Mouse (Mus musculus): ENCODE measurements around the gene Mapk6. TPM values are rescaled to one million over a fixed set of nuclear protein-coding genes. Genes with fewer than 3 reads are reported as not detected.

Mapk6 gene
- total and polyA plus RNA-seq, 3 experiments: 7.6 to 49.2 (median 49.2) TPM

- Histone ChIP-seq H3K36me3 (replicated peaks) (no peaks in the 10 kb centered on the region), H3K4me1 (ENCODE audit: insufficient read depth, low read depth, low read length) (peaks cover 42% of the 10 kb centered on the region), H3K27me3 (ENCODE audit: insufficient read depth, low read length) (peaks cover 39% of the 10 kb centered on the region), H3K9me3 (replicated peaks) (no peaks in the 10 kb centered on the region), H3K4me3 (ENCODE audit: low read depth, low read length) (no peak overlapping the region)
- ATAC-seq (ENCODE audit: extremely low read depth, insufficient number of reproducible peaks, low FRiP score, poor library complexity, severe bottlenecking) (no peak), DNase-seq (ENCODE audit: low spot score) (no peak)
- TF ChIP-seq CTCF (IDR thresholded peaks at IDR 0.05; ENCODE audit: low read depth, low read length) (no peak), GATA1 (IDR thresholded peaks at IDR 0.05; ENCODE audit: borderline replicate concordance, low read length) (no peak), POLR2AphosphoS5 (IDR thresholded peaks at IDR 0.05; ENCODE audit: insufficient replicate concordance, low read depth, low read length) (no peak), TAL1 (conservative IDR thresholded peaks at IDR 0.05; ENCODE audit: low read depth, low read length) (no peak), GATA2 (IDR thresholded peaks at IDR 0.05; ENCODE audit: borderline replicate concordance, low read depth, low read length) (no peak)
These were observed 17.8 kb upstream of the Mapk6 start for GRCm38 (mm10) chr9:75427366-75428273.

- Histone ChIP-seq H3K27me3 (ENCODE audit: insufficient read depth, low read length) (peaks cover 51% of the 10 kb centered on the region), H3K9me3 (replicated peaks) (no peaks in the 10 kb centered on the region), H3K36me3 (replicated peaks) (no peaks in the 10 kb centered on the region), H3K4me1 (ENCODE audit: insufficient read depth, low read depth, low read length) (peaks cover 26% of the 10 kb centered on the region), H3K4me3 (ENCODE audit: low read depth, low read length) (no peak overlapping the region)
- TF ChIP-seq TAL1 (conservative IDR thresholded peaks at IDR 0.05; ENCODE audit: low read depth, low read length) (no peak), GATA2 (IDR thresholded peaks at IDR 0.05; ENCODE audit: borderline replicate concordance, low read depth, low read length) (no peak), GATA1 (IDR thresholded peaks at IDR 0.05; ENCODE audit: borderline replicate concordance, low read length) (no peak), POLR2AphosphoS5 (IDR thresholded peaks at IDR 0.05; ENCODE audit: insufficient replicate concordance, low read depth, low read length) (no peak), CTCF (IDR thresholded peaks at IDR 0.05; ENCODE audit: low read depth, low read length) (no peak)
- ATAC-seq (ENCODE audit: extremely low read depth, insufficient number of reproducible peaks, low FRiP score, poor library complexity, severe bottlenecking) (0 out of 2 replicates have a peak, but pooled peaks have one; percentile 37), DNase-seq (ENCODE audit: low spot score) (no peak)
These were observed 16.1 kb upstream of the Mapk6 start for GRCm38 (mm10) chr9:75425796-75426391.

- no peak for TF ChIP-seq GATA1 (IDR thresholded peaks at IDR 0.05; ENCODE audit: borderline replicate concordance, low read length)
- TF ChIP-seq POLR2AphosphoS5 (IDR thresholded peaks at IDR 0.05; ENCODE audit: insufficient replicate concordance, low read depth, low read length): no peak
- no peak for TF ChIP-seq TAL1 (conservative IDR thresholded peaks at IDR 0.05; ENCODE audit: low read depth, low read length)
- peaks cover 56% of the 10 kb centered on the region for H3K27me3 ChIP-seq (ENCODE audit: insufficient read depth, low read length)
- H3K36me3 ChIP-seq (replicated peaks): no peaks in the 10 kb centered on the region
- no peak for DNase-seq (ENCODE audit: low spot score)
- no peak overlapping the region for H3K4me3 ChIP-seq (ENCODE audit: low read depth, low read length)
- H3K4me1 ChIP-seq (ENCODE audit: insufficient read depth, low read depth, low read length): peaks cover 19% of the 10 kb centered on the region
- no peak for ATAC-seq (ENCODE audit: extremely low read depth, insufficient number of reproducible peaks, low FRiP score, poor library complexity, severe bottlenecking)
- H3K9me3 ChIP-seq (replicated peaks): no peaks in the 10 kb centered on the region
These were observed 14.7 kb upstream of the Mapk6 start for GRCm38 (mm10) chr9:75424358-75425150.

- Histone ChIP-seq H3K9me3 (replicated peaks) (no peaks in the 10 kb centered on the region), H3K36me3 (replicated peaks) (no peaks in the 10 kb centered on the region), H3K4me1 (ENCODE audit: insufficient read depth, low read depth, low read length) (peaks cover 16% of the 10 kb centered on the region), H3K4me3 (ENCODE audit: low read depth, low read length) (no peak overlapping the region), H3K27me3 (ENCODE audit: insufficient read depth, low read length) (peaks cover 65% of the 10 kb centered on the region)
- TF ChIP-seq GATA1 (IDR thresholded peaks at IDR 0.05; ENCODE audit: borderline replicate concordance, low read length) (no peak), TAL1 (conservative IDR thresholded peaks at IDR 0.05; ENCODE audit: low read depth, low read length) (no peak), GATA2 (IDR thresholded peaks at IDR 0.05; ENCODE audit: borderline replicate concordance, low read depth, low read length) (no peak), CTCF (IDR thresholded peaks at IDR 0.05; ENCODE audit: low read depth, low read length) (no peak)
- ATAC-seq (ENCODE audit: extremely low read depth, insufficient number of reproducible peaks, low FRiP score, poor library complexity, severe bottlenecking): no peak
- no peak for DNase-seq (ENCODE audit: low spot score)
These were observed 13.9 kb upstream of the Mapk6 start for GRCm38 (mm10) chr9:75423683-75424082.

- H3K4me3 ChIP-seq (ENCODE audit: low read depth, low read length): no peak overlapping the region
- peaks cover 72% of the 10 kb centered on the region for H3K27me3 ChIP-seq (ENCODE audit: insufficient read depth, low read length)
- peaks cover 8% of the 10 kb centered on the region for H3K4me1 ChIP-seq (ENCODE audit: insufficient read depth, low read depth, low read length)
- H3K9me3 ChIP-seq (replicated peaks): no peaks in the 10 kb centered on the region
- TF ChIP-seq GATA1 (IDR thresholded peaks at IDR 0.05; ENCODE audit: borderline replicate concordance, low read length) (no peak), POLR2AphosphoS5 (IDR thresholded peaks at IDR 0.05; ENCODE audit: insufficient replicate concordance, low read depth, low read length) (no peak), GATA2 (IDR thresholded peaks at IDR 0.05; ENCODE audit: borderline replicate concordance, low read depth, low read length) (no peak), TAL1 (conservative IDR thresholded peaks at IDR 0.05; ENCODE audit: low read depth, low read length) (no peak), CTCF (IDR thresholded peaks at IDR 0.05; ENCODE audit: low read depth, low read length) (no peak)
- no peak for ATAC-seq (ENCODE audit: extremely low read depth, insufficient number of reproducible peaks, low FRiP score, poor library complexity, severe bottlenecking)
- DNase-seq (ENCODE audit: low spot score): no peak
- H3K36me3 ChIP-seq (replicated peaks): no peaks in the 10 kb centered on the region
These were observed 12.5 kb upstream of the Mapk6 start for GRCm38 (mm10) chr9:75422251-75422691.

All from G1E (cell line).